Mouse (Mus musculus) C2C12 (cell line): ENCODE data around the gene Ccdc170.

ENCODE experiments used
- CEBPB ChIP-seq: IDR thresholded peaks from one replicate; pipeline ENCODE4 v1.6.1; 2011; ENCODE audit warnings: low read depth, mild to moderate bottlenecking, control low read depth, moderate library complexity
- CTCF ChIP-seq: IDR thresholded peaks from one replicate; pipeline ENCODE4 v1.5.1; 2011; ENCODE audit not compliant: control insufficient read depth, insufficient read depth, insufficient read length
- FOSL1 ChIP-seq: IDR thresholded peaks from one replicate; pipeline ENCODE4 v1.8.0; 2011; ENCODE audit warnings: mild to moderate bottlenecking, low read length; ENCODE audit not compliant: poor library complexity, insufficient read depth, severe bottlenecking
- MAX ChIP-seq: IDR thresholded peaks from one replicate; pipeline ENCODE4 v1.6.1; 2011; ENCODE audit warnings: mild to moderate bottlenecking, control low read depth
- USF1 ChIP-seq: IDR thresholded peaks from one replicate; pipeline ENCODE4 v1.6.1; 2011; ENCODE audit warnings: low read depth, mild to moderate bottlenecking, control low read depth, moderate library complexity

- no peak for TF ChIP-seq CTCF
- no peak for TF ChIP-seq CEBPB
- no peak for TF ChIP-seq FOSL1
- no peak for TF ChIP-seq MAX
- no peak for TF ChIP-seq USF1
These were observed 12.9 kb upstream of the Ccdc170 start for GRCm38 (mm10) chr10:4469406-4469805.
